Mouse (Mus musculus): ENCODE results near the gene Cox19.

The Cox19 gene

DNA sequence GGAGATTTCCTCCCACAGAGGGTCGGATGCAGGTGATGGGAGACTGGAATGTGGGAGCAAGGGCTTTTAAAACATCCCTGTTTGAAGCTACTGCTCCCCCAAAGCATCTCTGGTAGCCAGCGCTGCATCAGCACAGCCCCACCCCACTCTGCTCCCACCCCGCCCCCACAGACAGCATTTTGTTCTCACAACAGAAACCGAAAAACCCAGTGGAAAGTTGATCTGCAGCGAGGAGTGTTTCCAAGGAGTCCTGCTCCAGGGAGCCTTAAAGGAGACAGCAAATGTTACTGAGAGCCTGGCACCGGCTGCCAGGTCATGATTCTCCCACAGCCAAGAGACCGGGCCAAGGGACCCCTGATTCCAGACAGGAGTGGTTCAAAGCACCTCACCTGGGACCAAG lies 20.5 kb downstream of the Cox19 start:
- no peak for DNase-seq (ENCODE audit: low read depth, low spot score)

DNA sequence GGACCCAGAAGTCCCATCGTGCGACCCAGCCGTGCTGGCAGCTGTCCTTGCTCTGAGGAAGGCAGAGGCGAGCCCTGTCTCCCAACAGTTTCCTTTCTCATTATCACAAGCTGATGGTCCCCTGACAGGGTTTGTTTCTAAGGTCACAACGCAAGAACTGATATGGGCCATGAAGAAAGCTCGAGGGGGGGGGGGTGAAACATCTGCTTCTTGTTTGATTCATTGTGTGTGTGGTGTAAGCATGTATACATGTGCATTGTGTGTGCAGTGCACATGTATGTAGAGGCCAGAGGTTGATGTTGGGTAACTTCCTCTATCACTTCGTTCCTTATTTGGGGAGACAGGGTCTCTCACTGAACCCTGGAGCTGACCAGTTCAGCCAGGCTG lies 23.6 kb downstream of the Cox19 start:
- no peak for DNase-seq (ENCODE audit: low read depth, low spot score)

DNA sequence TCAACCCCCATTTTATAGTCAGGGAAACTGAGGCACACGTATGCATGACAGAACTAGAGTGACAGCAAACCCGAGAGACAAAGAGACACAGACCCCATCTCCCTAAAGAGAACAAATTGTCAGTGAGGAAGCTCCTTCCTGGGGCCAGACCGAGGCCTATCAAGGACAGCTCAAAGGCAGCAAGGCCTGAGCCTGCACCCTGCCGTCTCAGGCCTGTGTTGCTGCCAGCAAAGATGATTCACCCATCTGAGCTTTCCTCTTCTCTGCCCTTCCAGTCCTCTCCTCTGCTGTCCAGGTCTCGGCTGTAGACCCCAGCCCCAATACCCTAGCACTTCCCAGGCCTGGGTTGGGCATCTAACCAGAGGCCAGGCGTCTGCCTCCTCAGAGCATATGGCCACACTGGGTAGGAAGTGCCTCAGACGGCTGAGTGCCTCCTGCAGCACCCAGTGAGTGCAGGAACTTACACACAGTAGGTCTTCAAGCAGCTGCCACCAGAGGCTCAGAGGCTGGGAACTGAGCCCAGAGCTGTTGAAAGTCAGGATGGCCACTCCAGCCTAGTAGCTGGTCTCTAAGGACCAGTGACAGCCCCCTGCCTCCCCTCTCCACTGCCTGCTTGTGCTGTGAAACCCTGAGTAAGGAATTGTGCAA lies 24.1 kb downstream of the Cox19 start:
- DNase-seq (ENCODE audit: low read depth, low spot score), result no peak

DNA sequence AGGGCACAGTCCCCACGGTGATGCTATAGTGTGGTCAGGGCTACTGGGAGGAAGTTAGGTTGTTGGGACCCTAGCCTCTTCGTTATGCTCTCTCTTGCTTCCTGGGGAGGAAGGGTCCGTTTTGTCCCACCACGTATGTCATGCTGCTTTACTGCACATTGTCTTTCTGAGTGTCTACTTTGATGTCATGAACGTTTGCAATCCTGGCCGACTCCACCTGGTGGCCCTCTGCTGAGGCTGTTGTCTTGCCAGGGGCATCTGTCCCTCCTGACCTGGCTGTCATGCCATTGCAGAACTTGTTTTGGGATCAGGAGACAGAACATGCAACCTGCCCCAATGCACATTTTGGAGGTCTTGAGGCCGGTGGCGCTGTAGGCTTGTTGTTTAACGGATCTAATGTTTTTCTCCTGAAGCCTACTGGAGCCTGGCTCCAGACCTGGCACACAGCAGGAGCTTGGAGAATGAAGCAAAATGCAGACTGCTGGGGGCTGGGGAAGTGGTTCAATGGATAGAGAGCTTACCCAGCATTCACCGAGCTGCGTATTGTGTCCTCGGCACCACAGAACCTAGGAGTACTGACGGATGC lies 25.0 kb downstream of the Cox19 start:
- no peak for DNase-seq (ENCODE audit: low read depth, low spot score)

DNA sequence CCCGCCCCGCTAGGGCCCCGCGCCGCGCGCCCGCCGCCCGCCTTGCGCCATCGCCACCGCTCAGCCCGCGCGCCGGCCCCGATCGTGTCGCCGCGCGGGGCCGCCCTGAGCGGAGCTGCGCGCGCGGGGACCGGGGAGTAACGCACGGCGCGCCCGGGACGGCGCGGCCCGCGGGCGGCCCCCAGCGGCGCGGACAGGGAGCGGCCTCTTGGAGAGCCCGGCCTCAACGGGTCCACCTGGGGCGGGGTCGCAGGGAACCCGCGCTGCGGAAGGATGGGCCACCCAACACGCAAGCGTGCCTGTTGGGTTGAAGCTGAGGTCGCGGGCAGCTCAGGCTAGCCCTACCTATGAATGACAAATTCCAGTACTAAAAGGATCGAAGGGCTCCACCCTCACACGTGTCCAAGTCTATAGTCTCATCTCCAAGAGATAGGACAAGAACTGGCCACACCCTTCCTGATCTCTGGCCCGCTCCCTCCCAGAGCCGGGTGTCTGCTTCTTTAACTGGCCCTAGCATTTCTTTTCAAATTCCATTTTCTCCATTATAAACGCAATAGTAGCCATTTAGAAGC lies 25.7 kb downstream of the Cox19 start, which contains the start of gene Adap1:
Gene Adap1 (minus strand): TSS at position 228 of the 572 bp plus-strand sequence.
- no peak for DNase-seq (ENCODE audit: low read depth, low spot score)

DNA sequence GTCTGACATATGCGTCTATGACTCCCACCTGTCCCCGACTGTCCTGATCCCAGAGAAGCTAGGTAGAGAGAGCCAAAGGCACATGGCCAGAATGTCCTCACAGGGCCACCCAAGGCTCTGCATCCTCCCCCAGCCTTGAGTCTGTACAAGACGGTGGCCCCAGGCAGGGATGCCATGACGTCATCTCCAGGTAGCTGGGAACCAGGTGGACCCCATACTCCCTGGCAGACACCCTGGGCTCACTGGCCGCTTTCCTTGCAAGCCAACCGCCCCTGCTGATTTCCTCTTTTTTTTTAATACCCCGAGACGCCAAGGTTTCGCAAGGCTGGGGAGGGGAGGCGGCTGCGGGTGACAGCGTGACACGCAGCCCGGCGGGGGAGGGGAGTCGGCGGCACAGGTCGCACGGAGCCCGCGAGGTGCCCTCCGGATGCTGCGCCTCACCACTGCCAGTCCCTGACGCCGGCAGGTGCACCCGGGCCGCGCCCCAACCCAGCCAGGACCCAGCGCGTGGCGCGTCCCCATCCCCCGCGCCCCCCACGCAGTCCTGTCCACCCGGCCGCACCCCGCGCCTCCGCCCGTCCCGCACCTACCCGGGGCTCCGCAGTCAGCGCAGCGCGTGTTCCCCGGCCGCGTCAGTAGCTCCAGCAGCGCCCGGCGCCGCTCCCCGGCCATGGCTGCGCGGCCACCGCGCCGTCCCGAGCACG lies 26.4 kb downstream of the Cox19 start:
- no peak for DNase-seq (ENCODE audit: low read depth, low spot score)

DNA sequence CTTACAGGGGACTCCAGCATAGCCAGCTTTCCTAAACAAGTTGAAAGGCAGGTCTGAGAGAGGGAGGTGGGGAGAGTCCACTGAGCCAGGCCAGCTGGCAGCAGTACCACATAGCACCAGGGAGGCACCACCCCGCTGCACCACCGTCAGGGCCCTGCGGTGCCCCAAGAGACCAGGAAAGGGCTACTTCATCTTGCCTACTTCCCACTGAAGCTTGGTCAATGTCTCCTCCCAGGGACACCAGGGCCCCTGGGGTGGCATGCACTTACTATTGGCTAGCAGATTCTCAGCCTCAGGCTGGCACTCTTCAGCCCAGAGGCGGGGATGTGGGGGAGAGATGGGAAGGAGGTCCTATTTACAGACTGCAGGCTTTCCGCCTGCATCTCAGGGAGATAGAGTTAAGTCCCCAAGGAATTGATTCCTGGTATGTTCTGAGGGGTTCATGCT lies 27.1 kb downstream of the Cox19 start:
- DNase-seq (ENCODE audit: low read depth, low spot score), result no peak

DNA sequence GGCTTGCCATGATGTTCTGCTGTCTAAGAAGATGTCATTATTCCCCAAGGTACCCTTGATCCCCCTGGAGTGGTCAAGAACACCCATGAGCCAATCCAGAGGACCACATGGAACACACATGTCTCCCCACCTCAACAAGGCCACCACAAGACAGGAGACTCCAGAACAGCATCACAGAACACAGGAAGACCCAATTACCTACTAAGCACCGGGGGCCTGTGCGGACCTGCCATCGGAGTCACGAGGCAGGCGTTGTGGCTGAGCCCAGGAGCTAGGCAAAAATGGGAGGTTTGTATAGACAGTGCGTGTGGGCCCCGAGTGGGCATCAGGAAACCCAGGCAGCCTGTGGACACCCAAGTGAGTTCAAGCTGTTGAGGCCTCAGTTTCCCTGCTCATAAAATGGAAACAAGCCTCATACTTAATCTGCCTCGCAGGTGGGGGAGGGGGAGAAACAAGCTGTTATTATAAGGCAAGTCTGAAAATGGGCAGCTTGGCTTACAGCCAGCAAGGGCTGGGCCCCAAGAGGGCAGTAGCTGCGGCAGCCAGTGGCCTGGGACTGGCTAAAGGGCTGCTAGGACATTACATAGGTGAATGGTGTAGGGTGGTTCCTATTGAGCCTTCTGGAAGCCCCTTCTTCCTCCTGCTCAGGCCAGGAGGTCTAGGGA lies 27.8 kb downstream of the Cox19 start:
- no peak for DNase-seq (ENCODE audit: low read depth, low spot score)

DNA sequence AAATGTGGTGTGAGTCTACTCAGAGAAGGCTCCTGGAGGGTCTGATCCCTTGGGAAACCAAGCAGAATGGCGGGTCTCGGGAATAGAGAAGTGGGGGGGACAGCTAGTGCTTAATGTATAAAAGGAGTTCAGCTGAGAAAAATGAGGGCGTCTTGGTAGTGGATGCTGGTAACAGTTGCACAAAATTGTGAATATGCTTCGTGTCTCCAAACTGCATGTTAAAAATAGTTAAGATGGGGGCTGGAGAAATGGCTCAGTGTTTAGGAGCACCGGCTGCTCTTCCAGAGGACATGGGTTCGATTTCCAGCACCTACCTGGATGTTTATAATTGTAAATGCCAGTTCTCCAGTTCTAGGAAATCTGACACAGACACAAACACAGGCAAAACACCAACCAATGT lies 29.9 kb downstream of the Cox19 start:
- DNase-seq (ENCODE audit: low read depth, low spot score), result no peak

DNA sequence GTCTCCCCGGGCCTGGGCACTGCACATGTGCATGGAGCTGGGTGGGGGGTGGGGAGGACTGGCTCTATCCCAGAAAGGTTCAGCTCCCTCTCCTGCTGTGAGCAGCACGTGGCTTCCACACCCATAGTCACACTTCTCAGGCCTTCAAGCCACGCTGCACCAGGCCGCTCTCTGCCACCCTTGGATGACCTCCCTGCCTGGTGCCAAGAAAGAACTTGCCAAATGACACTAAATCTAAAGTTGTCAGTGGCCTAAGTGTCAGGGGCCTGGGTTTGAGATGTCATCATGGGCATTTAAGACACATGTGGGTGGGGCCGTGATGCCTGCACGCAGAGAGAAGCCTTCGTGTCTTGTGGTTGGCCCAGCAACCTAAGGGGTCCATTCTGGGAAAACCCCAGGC lies 30.8 kb downstream of the Cox19 start:
- DNase-seq (ENCODE audit: low read depth, low spot score), result no peak

DNA sequence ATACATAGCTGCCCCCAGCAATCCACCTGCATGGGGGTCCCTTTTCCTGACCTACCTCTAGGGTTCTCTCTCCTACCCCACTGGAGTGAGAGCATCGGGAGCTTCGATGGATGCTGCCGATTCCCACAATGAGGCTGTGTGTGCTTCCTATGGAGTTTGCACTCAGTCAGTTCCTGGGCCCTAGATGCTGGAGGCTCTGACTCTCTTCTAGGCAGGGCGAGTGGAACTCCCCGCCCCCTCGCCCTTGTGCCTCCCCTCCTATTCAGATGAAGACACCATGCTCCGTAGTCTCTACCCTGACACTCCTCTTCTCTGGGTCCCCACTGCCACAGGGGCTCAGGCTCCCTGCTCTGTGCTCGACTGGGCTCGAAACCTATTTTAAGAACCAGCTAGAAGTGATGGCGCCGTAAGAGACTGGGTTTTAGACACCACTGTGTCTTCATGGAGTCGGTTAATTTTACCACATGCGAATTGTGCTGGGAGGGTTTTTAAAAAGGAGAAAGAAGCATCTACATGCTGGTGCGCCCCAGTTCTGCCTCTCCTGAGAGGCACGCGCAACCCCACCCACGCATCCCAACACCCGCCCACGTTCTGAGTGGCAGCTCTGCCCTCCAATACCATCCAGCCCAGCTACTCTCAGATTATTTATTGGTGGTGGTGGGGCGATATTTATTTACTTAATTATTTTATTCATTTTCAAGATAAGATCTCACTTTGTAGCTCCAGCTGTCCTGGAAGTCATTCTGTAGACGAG lies 33.3 kb downstream of the Cox19 start:
- no peak for DNase-seq (ENCODE audit: low read depth, low spot score)

DNA sequence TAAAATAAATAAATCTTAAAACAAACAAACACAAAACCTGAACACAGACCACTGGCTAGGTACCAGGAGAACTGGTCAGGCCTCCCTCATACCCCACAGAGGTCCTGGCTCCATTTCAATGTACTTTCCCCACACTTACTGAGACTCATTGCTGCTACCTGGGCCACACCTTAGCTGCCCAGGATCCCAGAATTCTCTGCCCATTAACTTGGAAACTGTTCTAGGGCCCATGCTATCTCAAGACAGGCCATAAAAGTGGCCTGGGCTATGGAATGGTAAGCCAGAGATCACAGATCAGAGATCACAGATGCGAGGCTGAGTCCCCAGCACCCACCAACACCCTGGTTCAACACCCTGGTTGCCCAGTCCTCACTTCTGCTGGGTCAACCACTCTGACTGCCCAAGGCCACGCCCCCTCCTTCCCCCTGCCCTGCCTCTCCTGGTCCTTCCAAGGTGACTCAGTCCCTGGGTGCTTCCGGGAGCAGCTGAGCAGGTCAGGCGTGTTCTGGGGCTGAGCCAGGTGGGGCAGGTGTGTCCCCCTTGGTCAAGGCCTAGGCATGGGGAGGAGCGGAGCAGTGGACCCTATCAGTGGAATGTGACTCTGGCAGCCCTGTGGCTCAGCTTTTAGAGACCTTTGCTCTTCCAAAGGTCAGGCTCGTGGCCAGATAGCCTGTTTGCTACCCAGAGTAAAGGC lies 34.1 kb downstream of the Cox19 start:
- DNase-seq (ENCODE audit: low read depth, low spot score), result no peak

DNA sequence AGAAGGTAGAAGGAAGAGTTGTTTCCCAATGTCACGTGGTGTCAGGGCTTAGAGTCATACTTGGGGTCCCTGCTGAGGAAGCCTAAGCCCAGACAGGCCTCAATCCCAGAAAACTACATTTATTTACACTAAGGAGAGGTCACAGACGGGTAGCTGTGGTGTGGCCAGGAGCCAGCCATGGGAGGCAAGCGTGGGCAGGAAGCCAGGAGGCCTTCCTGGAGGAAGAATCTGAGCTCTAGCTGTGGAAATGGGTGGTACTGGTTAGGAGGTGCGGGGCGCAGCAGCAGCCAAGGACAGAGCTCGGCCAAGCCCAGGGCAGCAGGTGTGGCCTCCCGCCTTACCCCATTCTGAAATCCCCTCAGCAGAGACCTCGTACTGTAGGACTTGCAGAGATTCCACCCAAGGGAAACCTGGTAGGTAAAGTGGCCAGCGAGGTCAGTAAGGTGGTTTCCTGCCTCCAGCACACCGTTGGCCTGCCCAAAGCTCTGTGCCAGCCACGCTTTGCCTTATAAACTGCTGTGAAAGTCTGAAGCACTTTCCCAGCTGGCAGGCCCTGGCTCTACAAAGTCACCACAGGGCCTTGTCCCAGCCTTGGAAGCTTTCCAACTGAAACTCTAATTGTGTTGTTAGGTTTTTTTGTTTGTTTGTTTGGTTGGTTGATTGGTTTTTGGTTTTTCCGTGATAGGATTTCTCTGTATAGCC lies 36.1 kb downstream of the Cox19 start:
- no peak for DNase-seq (ENCODE audit: low read depth, low spot score)

DNA sequence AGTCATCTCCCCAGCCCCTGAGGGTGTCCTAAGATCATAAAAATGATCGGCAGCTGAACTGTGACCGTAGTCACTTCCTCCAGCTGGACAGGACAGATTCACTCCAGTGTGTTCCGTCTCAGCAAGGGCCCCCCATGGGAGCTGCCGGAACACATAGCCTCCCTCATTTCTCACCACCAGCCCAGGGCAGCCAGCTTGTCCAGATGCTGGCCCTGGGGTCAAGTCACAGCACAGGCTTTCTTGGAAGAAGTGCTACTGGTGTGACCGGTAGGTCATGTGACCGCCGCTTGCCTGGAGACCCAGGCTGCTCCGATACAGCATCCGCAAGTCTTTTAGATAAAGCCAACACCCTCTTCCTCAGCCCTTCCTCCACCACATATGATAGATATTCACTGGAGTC lies 37.7 kb downstream of the Cox19 start:
- DNase-seq (ENCODE audit: low read depth, low spot score), result no peak

DNA sequence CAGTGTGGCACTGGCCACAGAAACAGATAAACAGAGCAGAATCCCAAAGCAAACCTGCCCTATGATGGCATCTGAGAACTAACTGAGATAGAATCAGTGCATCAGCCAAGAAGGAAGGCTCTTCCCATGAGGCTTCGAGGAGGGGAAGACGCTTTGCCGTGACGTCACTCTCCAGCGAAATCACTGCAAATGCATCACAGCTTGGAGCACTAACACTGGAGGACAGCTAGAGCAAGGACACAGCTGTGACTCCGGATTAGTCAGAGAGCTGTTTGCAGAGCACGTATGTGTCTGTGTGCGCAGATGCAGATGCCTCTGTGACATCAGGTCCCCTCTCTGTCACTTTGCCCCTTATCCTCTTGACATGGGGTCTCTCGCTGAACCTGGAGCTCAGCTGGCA lies 39.4 kb downstream of the Cox19 start:
- no peak for DNase-seq (ENCODE audit: low read depth, low spot score)

DNA sequence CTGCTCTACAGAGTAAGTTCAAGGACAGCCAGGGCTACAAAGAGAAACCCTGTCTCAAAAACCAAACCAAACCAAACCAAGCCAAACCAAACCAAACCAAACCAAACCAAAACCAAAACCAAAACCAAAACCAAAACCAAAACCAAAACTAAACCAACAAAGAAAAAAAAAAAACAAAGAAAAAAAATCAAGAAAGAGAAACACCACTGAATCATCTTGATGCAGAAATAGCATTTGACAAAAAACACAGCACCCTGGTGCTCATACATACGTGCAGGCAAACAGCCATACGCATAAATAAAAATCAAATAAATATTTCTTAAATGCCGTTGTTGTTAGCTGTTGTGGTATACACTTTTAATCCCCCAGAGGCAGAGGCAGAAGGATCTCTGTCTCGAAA lies 40.7 kb downstream of the Cox19 start:
- no peak for DNase-seq (ENCODE audit: low read depth, low spot score)

DNA sequence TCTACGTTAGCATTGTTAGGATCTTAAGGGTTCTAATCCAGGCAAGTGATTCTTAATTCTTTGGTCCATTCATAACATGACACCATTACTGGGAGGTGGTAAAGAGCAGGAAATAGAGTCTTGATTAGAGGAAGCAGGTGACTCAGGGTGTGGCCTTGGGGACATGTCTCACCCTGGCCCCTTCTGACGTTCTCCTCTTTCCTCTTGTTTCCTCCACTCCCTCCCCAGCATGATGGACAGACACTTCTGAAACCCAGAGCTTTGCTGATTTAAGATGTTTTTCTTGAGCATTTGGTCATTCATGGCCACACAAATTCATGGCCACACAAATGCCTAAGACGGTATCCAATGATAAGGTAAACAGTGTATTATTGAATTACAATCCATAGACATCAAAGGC lies 41.3 kb downstream of the Cox19 start:
- DNase-seq (ENCODE audit: low read depth, low spot score), result no peak

DNA sequence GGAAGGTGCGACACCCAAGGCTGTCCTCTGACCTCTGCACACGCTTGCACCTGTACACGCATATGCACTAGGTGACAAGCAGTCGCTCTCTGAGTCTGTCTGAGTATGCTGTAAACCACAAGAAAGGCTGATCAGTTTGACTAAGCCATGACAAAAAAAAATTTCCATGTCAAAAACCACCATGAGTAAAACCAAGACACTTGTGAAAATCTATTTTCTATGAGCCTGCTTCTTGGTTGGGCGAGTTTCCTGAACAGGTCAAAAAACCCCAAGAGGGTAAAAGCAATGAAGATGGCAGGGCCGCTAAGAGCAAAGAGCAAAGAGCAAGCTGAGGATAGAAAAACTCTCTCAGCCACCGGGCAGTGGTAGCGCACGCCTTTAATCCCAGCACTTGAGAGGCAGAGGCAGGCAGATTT lies 47.6 kb downstream of the Cox19 start:
- no peak for DNase-seq (ENCODE audit: low read depth, low spot score)

DNA sequence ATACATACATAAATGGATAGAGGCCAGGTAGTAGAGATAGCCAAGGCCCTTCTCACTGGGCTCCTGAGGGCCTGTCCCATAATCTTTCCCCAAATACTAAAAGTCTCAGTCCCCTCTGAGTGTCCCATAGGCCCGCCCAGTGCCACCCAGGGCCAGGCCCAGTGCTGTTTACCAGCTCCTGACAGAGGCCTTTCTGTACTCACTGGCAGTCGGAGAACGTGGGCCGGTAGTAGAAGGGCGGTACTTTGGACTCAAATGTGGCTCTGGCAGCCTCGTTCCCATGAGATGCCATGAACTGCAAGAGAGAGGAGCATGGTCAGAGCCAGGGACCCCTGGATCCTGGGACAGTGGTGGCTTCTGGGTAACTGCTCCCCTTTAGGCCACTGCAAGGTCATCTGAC lies 49.1 kb downstream of the Cox19 start:
- no peak for DNase-seq (ENCODE audit: low read depth, low spot score)

DNA sequence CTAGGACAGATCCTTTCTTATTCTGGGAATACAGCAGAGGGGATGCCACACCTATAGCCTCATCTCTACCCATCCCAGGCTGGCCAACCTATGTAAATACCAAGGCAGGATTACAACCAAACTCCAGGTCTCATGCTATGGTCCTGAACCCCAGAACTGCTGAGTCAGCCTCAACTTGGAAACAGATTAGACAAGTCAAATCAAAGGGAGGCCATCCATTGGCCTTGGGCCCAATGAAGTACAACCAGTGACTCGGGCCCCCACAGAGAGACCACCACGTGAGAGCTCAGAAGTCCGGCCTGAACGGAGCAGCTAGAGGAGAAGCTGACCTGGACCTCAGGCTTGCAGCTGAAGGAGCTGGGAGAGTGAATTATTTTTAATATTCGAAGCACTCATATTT lies 53.5 kb downstream of the Cox19 start:
- no peak for DNase-seq (ENCODE audit: low read depth, low spot score)

All from c-Kit-negative CD71-positive TER-119-positive erythroid progenitor cells, embryonic 14.5 days (primary cell).